Mouse (Mus musculus): ENCODE measurements at regions not wholly inside any gene's neighbourhood (a gene's known extent, or its start where the extent isn't known, plus 50 kb on each side); places are given as distances from the start of the nearest gene placed in this dataset.

GRCm38 (mm10) chr3:49096118-49096517 is 661.0 kb downstream of the Pcdh18 start:
- DNase-seq (ENCODE audit: low spot score in 2 of 2), result no peak

- DNase-seq (ENCODE audit: low spot score in 2 of 2), result peak; percentile 61 to 80
Observed at GRCm38 (mm10) chr3:49093818-49094680, 663.1 kb downstream of the Pcdh18 start.

- no peak for DNase-seq (ENCODE audit: low spot score in 2 of 2)
Observed at GRCm38 (mm10) chr3:49068801-49069200, 688.3 kb downstream of the Pcdh18 start.

GRCm38 (mm10) chr3:49062081-49062480 is 695.0 kb downstream of the Pcdh18 start:
- DNase-seq (ENCODE audit: low spot score in 2 of 2), result no peak

- peak in 1 of 2 experiments; percentile 16 for DNase-seq (ENCODE audit: low spot score in 2 of 2)
Observed at GRCm38 (mm10) chr3:49032981-49033380, 724.1 kb downstream of the Pcdh18 start.

- DNase-seq (ENCODE audit: low spot score in 2 of 2), result no peak
Observed at GRCm38 (mm10) chr3:49009211-49009967, 747.7 kb downstream of the Pcdh18 start.
